Mouse (Mus musculus): Measurements from ENCODE around the gene A330070K13Rik. TPM values are rescaled to one million over a fixed set of nuclear protein-coding genes. Genes with fewer than 3 reads are reported as not detected.

The A330070K13Rik gene
- polyA plus RNA-seq (2015; fragmentation: Nextera tagmentation; extraction: Ambion mirVana), result not detected in 2 replicates

DNA sequence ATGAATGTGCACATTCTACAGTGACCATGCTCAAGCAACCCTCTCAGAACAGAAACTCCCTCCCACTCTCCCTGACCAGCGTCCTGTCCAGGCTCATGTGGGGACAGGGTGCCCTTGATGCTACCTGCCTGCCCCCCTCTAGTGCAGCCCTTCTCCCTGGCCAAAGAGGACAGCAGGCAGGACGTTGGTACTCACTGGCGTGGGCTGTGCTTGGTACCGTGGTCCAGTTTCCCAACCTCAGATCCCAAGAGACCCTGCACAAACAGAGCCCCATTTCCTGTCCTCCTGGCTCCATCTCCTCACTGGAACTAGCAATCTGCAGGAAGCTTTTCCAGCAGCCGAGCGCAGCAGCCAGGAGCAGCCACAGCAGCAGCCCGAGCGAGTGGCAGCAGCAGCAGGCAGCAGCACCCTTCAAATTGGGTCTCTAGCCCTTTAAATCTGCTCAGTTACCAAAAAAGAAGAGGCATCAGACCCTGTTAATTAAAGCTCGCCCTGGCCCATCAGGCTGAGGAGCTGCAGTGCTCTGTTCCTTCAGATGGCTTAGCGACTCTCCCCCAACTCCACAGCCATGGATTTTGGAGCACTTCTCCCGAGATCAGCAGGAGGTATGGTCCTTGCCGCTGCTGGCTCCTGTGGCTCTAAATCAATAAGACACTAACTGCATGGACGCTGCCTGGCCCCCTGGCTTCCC, at the start of gene A330070K13Rik:
TSS of gene A330070K13Rik (minus strand) at position 410 of the 691 bp plus-strand sequence.
- no peak within 1 kb of the TSS for H3K4me3 ChIP-seq (replicated peaks)
- WGBS (ENCODE audit: insufficient replicate concordance), result 14% methylated on average over 13 of the region's 13 CpGs
- no peaks in the 10 kb centered on the region for H3K4me1 ChIP-seq (replicated peaks)
- H3K9ac ChIP-seq, result no peak within 1 kb of the TSS
- H3K4me2 ChIP-seq, result no peak within 1 kb of the TSS
- H3K36me3 ChIP-seq, result no peaks in the 10 kb centered on the region
- DNase-seq (no peak), ATAC-seq (ENCODE audit: low read depth) (no peak)
- H3K27me3 ChIP-seq, result no peaks in the 10 kb centered on the region
- no peak within 1 kb of the TSS for H3K27ac ChIP-seq
- H3K9me3 ChIP-seq (replicated peaks), result no peaks in the 10 kb centered on the region

DNA sequence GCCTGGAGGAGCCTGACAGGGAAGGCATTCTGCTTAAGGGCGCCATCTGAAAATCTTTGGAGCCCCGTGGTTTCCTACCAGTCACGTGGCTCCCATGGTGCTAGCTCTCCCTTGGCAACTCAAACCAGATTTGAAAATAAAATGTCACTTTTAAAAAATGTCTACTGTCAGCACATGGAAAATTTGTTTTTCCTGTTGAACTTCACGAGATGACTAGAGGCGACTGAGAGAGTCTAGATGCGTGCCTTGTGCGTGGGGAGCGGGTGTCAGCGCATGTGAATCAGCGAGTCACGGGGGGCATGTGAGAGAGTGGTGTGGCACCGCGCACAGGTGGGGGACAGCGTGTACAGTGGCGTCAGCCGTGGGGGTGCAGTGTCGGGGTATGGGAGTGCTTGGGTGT, 27.1 kb upstream of the A330070K13Rik start:
- H3K27me3 ChIP-seq, result no peaks in the 10 kb centered on the region
- H3K27ac ChIP-seq, result no peak overlapping the region
- H3K9ac ChIP-seq, result no peak overlapping the region
- DNase-seq, result no peak
- H3K4me3 ChIP-seq (replicated peaks), result no peak overlapping the region
- H3K9me3 ChIP-seq (replicated peaks), result peaks cover 22% of the 10 kb centered on the region; the same call in 1 of the 2 replicates
- H3K36me3 ChIP-seq, result no peaks in the 10 kb centered on the region
- H3K4me1 ChIP-seq (replicated peaks), result no peaks in the 10 kb centered on the region
- 76% methylated on average over 17 of the region's 17 CpGs for WGBS (ENCODE audit: insufficient replicate concordance)
- ATAC-seq (ENCODE audit: low read depth), result no peak
- no peak overlapping the region for H3K4me2 ChIP-seq

GRCm38 (mm10) chr5:130409706-130410105, 25.3 kb upstream of the A330070K13Rik start:
- Histone ChIP-seq H3K4me3 (replicated peaks) (no peak overlapping the region), H3K4me1 (replicated peaks) (no peaks in the 10 kb centered on the region), H3K36me3 (no peaks in the 10 kb centered on the region), H3K4me2 (no peak overlapping the region), H3K27me3 (no peaks in the 10 kb centered on the region), H3K9me3 (replicated peaks) (peaks cover 22% of the 10 kb centered on the region; the same call in 1 of the 2 replicates), H3K9ac (no peak overlapping the region), H3K27ac (no peak overlapping the region)
- ATAC-seq (ENCODE audit: low read depth), result no peak
- DNase-seq, result no peak
- WGBS (ENCODE audit: insufficient replicate concordance), result 62% methylated on average over 6 of the region's 6 CpGs

- H3K36me3 ChIP-seq, result no peaks in the 10 kb centered on the region
- H3K4me3 ChIP-seq (replicated peaks), result no peak overlapping the region
- 30% methylated on average over 1 of the region's 1 CpGs for WGBS (ENCODE audit: insufficient replicate concordance)
- DNase-seq, result no peak
- H3K27ac ChIP-seq, result no peak overlapping the region
- no peak overlapping the region for H3K9ac ChIP-seq
- H3K9me3 ChIP-seq (replicated peaks), result peaks cover 17% of the 10 kb centered on the region; the same call in 1 of the 2 replicates
- H3K4me2 ChIP-seq, result no peak overlapping the region
- no peak for ATAC-seq (ENCODE audit: low read depth)
- H3K4me1 ChIP-seq (replicated peaks), result no peaks in the 10 kb centered on the region
- H3K27me3 ChIP-seq, result no peaks in the 10 kb centered on the region
Measured at GRCm38 (mm10) chr5:130405201-130405600, 20.8 kb upstream of the A330070K13Rik start.

DNA sequence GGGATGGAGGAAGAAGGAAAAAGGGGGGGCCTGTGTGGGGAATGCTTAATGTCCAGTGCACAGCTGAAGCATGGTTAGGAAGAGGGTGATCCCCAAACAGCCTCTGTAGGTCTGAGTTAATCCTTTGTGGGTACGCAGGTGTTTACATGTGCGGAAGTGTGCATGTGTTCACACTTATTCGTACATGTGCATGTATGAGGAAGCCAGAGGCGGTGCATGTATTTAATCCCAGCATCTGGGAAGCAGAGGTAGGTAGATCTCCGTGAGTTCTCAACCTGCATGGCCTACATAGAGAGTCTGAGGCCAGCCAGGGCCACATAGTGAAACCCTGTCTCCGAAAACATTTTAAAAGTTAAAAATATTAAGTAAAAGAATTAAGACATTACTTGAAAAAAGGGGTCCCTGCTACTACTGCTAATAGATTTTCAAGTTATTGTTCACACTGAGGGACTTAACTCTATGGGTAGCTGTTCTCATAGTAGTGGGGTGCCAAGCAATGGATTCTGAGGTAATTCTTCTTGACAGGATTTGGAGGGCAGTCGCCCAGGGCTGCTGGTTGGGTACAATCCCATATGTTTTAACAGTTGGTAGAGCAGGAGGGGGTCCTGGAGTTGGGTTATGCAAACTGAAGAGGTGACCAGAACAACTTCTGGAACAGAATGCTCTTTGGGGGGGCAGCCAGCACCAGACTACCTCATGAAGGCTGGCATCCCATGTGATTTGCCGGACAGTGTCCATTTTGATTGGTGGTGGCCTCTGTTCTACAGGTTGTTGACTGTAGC, 15.9 kb upstream of the A330070K13Rik start:
- no peak overlapping the region for H3K27ac ChIP-seq
- H3K36me3 ChIP-seq, result no peaks in the 10 kb centered on the region
- no peak overlapping the region for H3K4me3 ChIP-seq (replicated peaks)
- no peak overlapping the region for H3K4me2 ChIP-seq
- no peak for DNase-seq
- H3K9ac ChIP-seq, result no peak overlapping the region
- ATAC-seq (ENCODE audit: low read depth), result no peak
- H3K9me3 ChIP-seq (replicated peaks), result peaks cover 10% of the 10 kb centered on the region; the same call in 1 of the 2 replicates
- WGBS (ENCODE audit: insufficient replicate concordance), result 66% methylated on average over 8 of the region's 8 CpGs
- no peaks in the 10 kb centered on the region for H3K27me3 ChIP-seq
- H3K4me1 ChIP-seq (replicated peaks), result no peaks in the 10 kb centered on the region

- Histone ChIP-seq H3K4me2 (no peak overlapping the region), H3K27me3 (no peaks in the 10 kb centered on the region), H3K4me1 (replicated peaks) (no peaks in the 10 kb centered on the region), H3K27ac (no peak overlapping the region), H3K9me3 (replicated peaks) (no peaks in the 10 kb centered on the region), H3K4me3 (replicated peaks) (no peak overlapping the region), H3K36me3 (no peaks in the 10 kb centered on the region), H3K9ac (no peak overlapping the region)
- ATAC-seq (ENCODE audit: low read depth), result no peak
- no peak for DNase-seq
- WGBS (ENCODE audit: insufficient replicate concordance), result 48% methylated on average over 6 of the region's 6 CpGs
Measured at GRCm38 (mm10) chr5:130395142-130395541, 10.7 kb upstream of the A330070K13Rik start.

DNA sequence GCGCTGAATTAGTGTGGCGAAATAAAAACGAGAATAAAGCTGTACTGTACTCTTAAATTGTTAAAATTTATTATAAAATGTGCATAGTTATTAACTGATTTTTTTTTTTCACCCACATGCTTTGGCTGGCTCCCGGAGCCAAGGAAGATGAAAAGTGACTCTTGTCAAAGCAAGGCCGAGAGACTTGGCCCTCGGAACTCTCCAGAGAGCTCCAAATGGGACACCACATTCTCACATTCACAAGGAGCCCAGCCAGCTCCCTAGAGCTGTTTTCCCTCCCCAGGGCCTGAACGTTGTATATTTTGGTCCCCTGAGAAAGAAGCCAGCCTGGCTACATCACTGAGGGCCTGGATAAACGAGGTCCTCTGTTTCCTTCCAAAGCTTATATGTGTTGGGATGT, 10.0 kb upstream of the A330070K13Rik start:
- Histone ChIP-seq H3K36me3 (no peaks in the 10 kb centered on the region), H3K9me3 (replicated peaks) (no peaks in the 10 kb centered on the region), H3K27me3 (no peaks in the 10 kb centered on the region), H3K4me3 (replicated peaks) (no peak overlapping the region), H3K4me1 (replicated peaks) (no peaks in the 10 kb centered on the region), H3K4me2 (no peak overlapping the region), H3K27ac (no peak overlapping the region), H3K9ac (no peak overlapping the region)
- ATAC-seq (ENCODE audit: low read depth), result no peak
- 56% methylated on average over 8 of the region's 8 CpGs for WGBS (ENCODE audit: insufficient replicate concordance)
- DNase-seq, result no peak

DNA sequence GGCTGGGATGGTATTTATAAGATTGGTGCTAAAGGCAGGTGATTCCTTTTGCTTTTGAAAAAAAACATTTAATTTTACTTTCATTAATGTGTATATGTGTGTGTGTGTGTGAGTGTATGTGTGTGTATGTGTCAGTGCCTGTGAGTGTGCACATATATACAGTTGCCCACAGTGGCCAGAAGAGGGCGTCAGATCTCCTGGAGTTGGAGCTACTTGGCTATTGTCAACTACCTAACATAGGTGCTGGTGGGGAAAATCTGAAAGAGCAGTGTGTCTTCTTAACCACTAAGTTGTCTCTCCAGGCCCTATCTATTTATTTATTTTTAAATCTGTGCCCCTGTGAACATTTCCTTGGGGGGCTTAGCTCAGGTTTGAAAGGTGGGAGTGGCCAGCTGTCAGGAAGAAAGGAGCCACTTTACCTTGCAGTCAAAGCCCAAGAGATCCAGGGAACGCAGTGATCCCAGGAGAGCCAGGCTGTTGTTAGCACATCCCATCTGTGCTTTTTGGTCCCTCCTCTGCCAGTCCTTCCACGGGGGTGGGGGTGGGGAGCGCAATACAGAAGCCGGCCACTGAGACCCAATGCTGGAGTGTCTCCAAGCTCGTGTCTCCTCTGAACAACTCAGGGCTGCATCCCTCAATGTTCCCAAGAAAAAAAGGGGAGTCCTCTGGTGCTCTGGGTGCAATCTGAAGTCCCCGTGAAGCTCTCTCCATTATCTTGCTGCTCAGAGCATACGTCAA, 9.4 kb upstream of the A330070K13Rik start:
- Histone ChIP-seq H3K27me3 (no peaks in the 10 kb centered on the region), H3K9ac (no peak overlapping the region), H3K4me3 (replicated peaks) (no peak overlapping the region), H3K36me3 (no peaks in the 10 kb centered on the region), H3K27ac (no peak overlapping the region), H3K4me1 (replicated peaks) (no peaks in the 10 kb centered on the region), H3K4me2 (no peak overlapping the region), H3K9me3 (replicated peaks) (no peaks in the 10 kb centered on the region)
- WGBS (ENCODE audit: insufficient replicate concordance), result 52% methylated on average over 8 of the region's 8 CpGs
- ATAC-seq (ENCODE audit: low read depth) (no peak), DNase-seq (no peak)

- no peak for ATAC-seq (ENCODE audit: low read depth)
- no peak overlapping the region for H3K27ac ChIP-seq
- no peaks in the 10 kb centered on the region for H3K9me3 ChIP-seq (replicated peaks)
Measured at GRCm38 (mm10) chr5:130386418-130386817, 2.0 kb upstream of the A330070K13Rik start.

GRCm38 (mm10) chr5:130375411-130375810, 9.0 kb downstream of the A330070K13Rik start:
- ATAC-seq (ENCODE audit: low read depth), result no peak
- 85% methylated on average over 3 of the region's 3 CpGs for WGBS (ENCODE audit: insufficient replicate concordance)
- Histone ChIP-seq H3K4me1 (replicated peaks) (no peaks in the 10 kb centered on the region), H3K27ac (no peak overlapping the region), H3K36me3 (no peaks in the 10 kb centered on the region), H3K9me3 (replicated peaks) (0 out of 2 replicates have a peak, but pooled peaks cover 3% of the 10 kb centered on the region), H3K9ac (no peak overlapping the region), H3K4me3 (replicated peaks) (no peak overlapping the region), H3K4me2 (no peak overlapping the region), H3K27me3 (no peaks in the 10 kb centered on the region)
- DNase-seq, result no peak

More at GRCm38 (mm10) chr5:130386418-130386817, 2.0 kb upstream of the A330070K13Rik start:
- H3K4me3 ChIP-seq (replicated peaks), result no peak overlapping the region
- no peaks in the 10 kb centered on the region for H3K27me3 ChIP-seq
- H3K4me2 ChIP-seq, result no peak overlapping the region
- no peaks in the 10 kb centered on the region for H3K36me3 ChIP-seq
- H3K4me1 ChIP-seq (replicated peaks), result no peaks in the 10 kb centered on the region
- H3K9ac ChIP-seq, result no peak overlapping the region
- no peak for DNase-seq
- WGBS (ENCODE audit: insufficient replicate concordance), result 69% methylated on average over 7 of the region's 7 CpGs

GRCm38 (mm10) chr5:130369237-130369636, 15.2 kb downstream of the A330070K13Rik start, which contains the start of gene Caln1:
TSS of gene Caln1 (plus strand) at chr5:130369455.
- no peaks in the 10 kb centered on the region for H3K4me1 ChIP-seq (replicated peaks)
- H3K36me3 ChIP-seq, result no peaks in the 10 kb centered on the region
- DNase-seq, result no peak
- H3K4me3 ChIP-seq (replicated peaks), result no peak within 1 kb of the TSS
- 82% methylated on average over 11 of the region's 11 CpGs for WGBS (ENCODE audit: insufficient replicate concordance)
- H3K27ac ChIP-seq, result no peak within 1 kb of the TSS
- H3K4me2 ChIP-seq, result no peak within 1 kb of the TSS
- no peak for ATAC-seq (ENCODE audit: low read depth)
- no peaks in the 10 kb centered on the region for H3K27me3 ChIP-seq
- H3K9ac ChIP-seq, result no peak within 1 kb of the TSS
- H3K9me3 ChIP-seq (replicated peaks), result 0 out of 2 replicates have a peak, but pooled peaks cover 10% of the 10 kb centered on the region

Measured in liver, embryonic 13.5 days (tissue).